Mouse (Mus musculus): ENCODE results near the gene Phlpp2. TPM values are rescaled to one million over a fixed set of nuclear protein-coding genes. Genes with fewer than 3 reads are reported as not detected.
A peak's percentile ranks its signal among the peaks of the same experiment; 100 is the strongest.
"Not testable (repeated sequence)": the region's sequence is repeated elsewhere in the genome, so short reads cannot be mapped to it uniquely, and the experiment has no call there.

Phlpp2 gene
- polyA plus RNA-seq, 1 experiment, result 2.7 TPM

DNA sequence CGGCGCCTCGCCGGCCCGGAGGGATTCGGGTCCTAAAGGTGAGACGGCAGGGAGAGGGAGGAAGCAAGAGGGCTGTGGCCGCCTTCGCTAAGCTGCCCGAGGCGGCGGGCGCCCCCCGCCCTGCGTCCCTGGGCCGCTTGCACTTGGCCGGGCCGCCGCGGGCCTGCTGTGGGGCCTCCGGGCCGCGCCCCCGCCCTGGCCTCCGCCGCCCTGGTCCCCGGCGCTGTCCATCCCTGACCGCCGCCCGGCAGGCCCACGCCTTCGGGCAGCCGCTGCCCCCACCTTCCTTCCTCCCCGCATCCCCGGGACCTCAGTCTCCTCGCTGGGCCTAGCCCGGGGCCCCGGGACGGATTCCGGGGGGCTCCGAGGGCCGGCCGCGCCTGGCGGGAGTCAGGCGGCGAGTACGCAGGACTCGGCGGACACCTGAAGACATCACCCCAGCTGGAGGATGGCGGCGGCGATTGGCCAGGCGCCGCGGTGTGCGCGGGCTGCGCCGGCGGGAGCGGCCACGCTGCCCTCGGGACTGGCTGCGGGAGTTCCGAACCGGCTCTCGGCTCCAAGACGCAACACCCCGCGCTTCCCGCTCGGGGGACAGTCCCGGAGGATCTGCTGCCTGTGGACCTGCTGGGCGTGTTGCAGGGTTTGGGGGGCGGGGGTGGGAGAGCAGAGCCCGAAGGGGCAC, 479 bp downstream of the Phlpp2 start:
- DNase-seq, result peak; percentile 20
- under 1% methylated on average over 73 of the region's 78 CpGs for WGBS

DNA sequence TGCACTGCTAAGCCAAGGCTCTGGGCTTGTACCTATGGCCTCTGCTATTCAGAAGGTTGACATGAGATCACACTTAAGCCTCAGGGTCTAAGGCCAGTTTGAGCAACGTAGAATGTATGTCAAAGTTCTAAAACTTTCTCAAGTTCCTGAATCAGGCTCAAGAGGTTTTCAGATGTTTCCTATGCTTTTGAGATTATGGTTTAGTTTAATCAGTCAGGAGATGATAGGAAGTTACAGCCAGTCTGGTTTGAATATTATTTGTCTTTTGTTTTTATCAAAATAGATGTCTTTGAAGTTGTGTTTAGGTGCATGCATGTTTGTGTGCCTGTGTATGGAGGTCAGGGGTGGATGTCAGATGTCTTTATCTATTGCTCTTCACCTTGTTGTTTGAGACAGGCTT, 2.7 kb downstream of the Phlpp2 start:
- H3K36me3 ChIP-seq (ENCODE audit: control insufficient read depth, insufficient read depth, low read length), result no peaks in the 10 kb centered on the region
- H3K4me1 ChIP-seq (replicated peaks; ENCODE audit: control insufficient read depth, insufficient read depth, low read length), result peaks cover 4% of the 10 kb centered on the region; the same call in 1 of the 2 replicates
- TF ChIP-seq POLR2A (IDR thresholded peaks at IDR 0.05; ENCODE audit: control insufficient read depth, extremely low read depth, insufficient read depth, low read length, poor library complexity) (no peak), CTCF (IDR thresholded peaks at IDR 0.05; ENCODE audit: borderline replicate concordance, control insufficient read depth, extremely low read depth, insufficient read depth, low read length, poor library complexity) (no peak)
- H3K27me3 ChIP-seq (ENCODE audit: control insufficient read depth, insufficient read depth, low read length), result no peaks in the 10 kb centered on the region; the same call in 1 of the 2 replicates
- H3K4me3 ChIP-seq (ENCODE audit: control insufficient read depth, insufficient read depth, low read length), result no peak overlapping the region
- no peak overlapping the region for H3K27ac ChIP-seq (ENCODE audit: control insufficient read depth, insufficient read depth, low read length)
- no peak for DNase-seq
- whole genome bisulfite sequencing, result 82% methylated on average over 1 of the region's 1 CpGs

More for the DNA sequence above, 479 bp downstream of the Phlpp2 start:
- no peaks in the 10 kb centered on the region; the same call in 1 of the 2 replicates for H3K27me3 ChIP-seq (ENCODE audit: control insufficient read depth, insufficient read depth, low read length)
- H3K27ac ChIP-seq (ENCODE audit: control insufficient read depth, insufficient read depth, low read length), result no peak overlapping the region
- TF ChIP-seq CTCF (IDR thresholded peaks at IDR 0.05; ENCODE audit: borderline replicate concordance, control insufficient read depth, extremely low read depth, insufficient read depth, low read length, poor library complexity) (no peak), POLR2A (IDR thresholded peaks at IDR 0.05; ENCODE audit: control insufficient read depth, extremely low read depth, insufficient read depth, low read length, poor library complexity) (no peak)
- no peaks in the 10 kb centered on the region for H3K36me3 ChIP-seq (ENCODE audit: control insufficient read depth, insufficient read depth, low read length)
- peak overlapping the region; percentile 64 for H3K4me3 ChIP-seq (ENCODE audit: control insufficient read depth, insufficient read depth, low read length)
- H3K4me1 ChIP-seq (replicated peaks; ENCODE audit: control insufficient read depth, insufficient read depth, low read length), result peaks cover 4% of the 10 kb centered on the region; the same call in 1 of the 2 replicates

DNA sequence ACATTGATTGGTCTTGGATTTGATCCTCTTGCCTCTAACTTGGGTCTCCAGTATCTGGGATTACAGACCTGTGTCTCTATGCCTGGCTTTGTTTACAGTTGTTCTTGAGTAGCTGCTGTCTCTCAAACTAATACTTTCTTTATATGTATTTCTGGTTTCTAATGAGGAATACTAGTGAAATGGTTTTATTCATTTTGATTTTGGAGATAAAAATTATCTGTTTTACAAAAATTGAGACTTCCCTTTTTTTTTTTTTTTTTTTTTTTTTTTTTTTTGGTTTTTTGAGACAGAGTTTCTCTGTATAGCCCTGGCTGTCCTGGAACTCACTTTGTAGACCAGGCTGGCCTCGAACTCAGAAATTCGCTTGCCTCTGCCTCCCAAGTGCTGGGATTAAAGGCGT, 5.5 kb downstream of the Phlpp2 start:
- not testable (repeated sequence) for H3K27me3 ChIP-seq (ENCODE audit: control insufficient read depth, insufficient read depth, low read length); DNase-seq; H3K4me3 ChIP-seq (ENCODE audit: control insufficient read depth, insufficient read depth, low read length); H3K27ac ChIP-seq (ENCODE audit: control insufficient read depth, insufficient read depth, low read length); H3K36me3 ChIP-seq (ENCODE audit: control insufficient read depth, insufficient read depth, low read length); H3K4me1 ChIP-seq (replicated peaks; ENCODE audit: control insufficient read depth, insufficient read depth, low read length)
- WGBS, result 97% methylated on average over 3 of the region's 3 CpGs

DNA sequence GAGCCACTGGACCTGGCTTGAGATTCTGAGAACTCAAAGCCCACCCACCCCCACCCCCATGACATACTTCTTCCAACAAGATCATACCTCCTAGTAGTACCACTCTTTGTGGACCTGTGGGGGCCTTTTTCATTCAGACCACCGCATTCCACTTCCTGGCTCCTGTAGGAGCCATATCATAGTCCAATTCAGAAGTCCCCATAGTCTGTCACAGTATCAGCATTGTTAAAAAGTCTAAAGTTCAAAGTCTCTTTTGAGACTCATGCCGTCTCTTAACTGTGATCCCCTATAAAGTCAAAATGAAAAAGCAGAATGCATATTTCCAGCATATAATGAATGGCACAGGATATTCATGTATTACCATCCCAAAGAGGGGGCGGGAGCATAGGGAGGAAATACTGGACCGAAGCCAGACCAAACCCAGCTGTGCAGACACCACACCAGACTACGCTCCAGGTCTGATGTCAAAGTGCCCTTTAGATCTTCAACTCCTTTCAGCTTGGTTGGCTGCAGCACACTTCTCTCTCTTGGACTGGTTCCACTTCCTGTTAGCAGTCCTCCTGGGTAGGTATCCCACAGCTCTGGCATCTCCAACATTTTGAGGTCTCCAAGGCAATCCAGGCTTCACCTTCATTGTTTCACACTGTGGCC, 11.8 kb downstream of the Phlpp2 start:
- 81% methylated on average over 5 of the region's 5 CpGs for WGBS

DNA sequence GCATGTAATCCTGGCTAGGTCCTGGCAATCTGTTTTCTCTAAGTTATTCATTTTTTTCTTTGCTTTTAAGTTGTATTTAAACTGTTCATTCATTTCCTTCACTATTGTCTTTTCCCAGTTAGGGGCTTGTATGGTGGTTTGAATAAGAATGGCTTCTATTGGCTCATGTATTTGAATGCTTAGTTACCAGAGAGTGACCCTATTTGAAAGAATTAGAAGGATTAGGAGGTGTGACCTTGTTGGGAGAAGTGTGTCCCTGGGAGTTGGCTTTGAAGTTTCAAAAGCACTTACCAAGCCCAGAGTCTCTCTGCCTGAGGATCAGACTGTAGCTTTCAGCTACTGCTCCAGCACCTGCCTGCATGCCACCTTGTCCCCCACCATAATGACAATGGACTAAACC, 17.0 kb downstream of the Phlpp2 start:
- Histone ChIP-seq H3K27ac (ENCODE audit: control insufficient read depth, insufficient read depth, low read length) (no peak overlapping the region), H3K4me1 (replicated peaks; ENCODE audit: control insufficient read depth, insufficient read depth, low read length) (no peaks in the 10 kb centered on the region), H3K27me3 (ENCODE audit: control insufficient read depth, insufficient read depth, low read length) (no peaks in the 10 kb centered on the region), H3K4me3 (ENCODE audit: control insufficient read depth, insufficient read depth, low read length) (no peak overlapping the region), H3K36me3 (ENCODE audit: control insufficient read depth, insufficient read depth, low read length) (no peaks in the 10 kb centered on the region)
- TF ChIP-seq CTCF (IDR thresholded peaks at IDR 0.05; ENCODE audit: borderline replicate concordance, control insufficient read depth, extremely low read depth, insufficient read depth, low read length, poor library complexity) (no peak), POLR2A (IDR thresholded peaks at IDR 0.05; ENCODE audit: control insufficient read depth, extremely low read depth, insufficient read depth, low read length, poor library complexity) (no peak)
- DNase-seq, result no peak

More for the DNA sequence above, 11.8 kb downstream of the Phlpp2 start:
- no peak for DNase-seq
- Histone ChIP-seq H3K36me3 (ENCODE audit: control insufficient read depth, insufficient read depth, low read length) (no peaks in the 10 kb centered on the region), H3K27ac (ENCODE audit: control insufficient read depth, insufficient read depth, low read length) (no peak overlapping the region), H3K4me1 (replicated peaks; ENCODE audit: control insufficient read depth, insufficient read depth, low read length) (no peaks in the 10 kb centered on the region), H3K4me3 (ENCODE audit: control insufficient read depth, insufficient read depth, low read length) (no peak overlapping the region), H3K27me3 (ENCODE audit: control insufficient read depth, insufficient read depth, low read length) (no peaks in the 10 kb centered on the region)
- no peak for TF ChIP-seq POLR2A (IDR thresholded peaks at IDR 0.05; ENCODE audit: control insufficient read depth, extremely low read depth, insufficient read depth, low read length, poor library complexity)
- TF ChIP-seq CTCF (IDR thresholded peaks at IDR 0.05; ENCODE audit: borderline replicate concordance, control insufficient read depth, extremely low read depth, insufficient read depth, low read length, poor library complexity), result no peak

DNA sequence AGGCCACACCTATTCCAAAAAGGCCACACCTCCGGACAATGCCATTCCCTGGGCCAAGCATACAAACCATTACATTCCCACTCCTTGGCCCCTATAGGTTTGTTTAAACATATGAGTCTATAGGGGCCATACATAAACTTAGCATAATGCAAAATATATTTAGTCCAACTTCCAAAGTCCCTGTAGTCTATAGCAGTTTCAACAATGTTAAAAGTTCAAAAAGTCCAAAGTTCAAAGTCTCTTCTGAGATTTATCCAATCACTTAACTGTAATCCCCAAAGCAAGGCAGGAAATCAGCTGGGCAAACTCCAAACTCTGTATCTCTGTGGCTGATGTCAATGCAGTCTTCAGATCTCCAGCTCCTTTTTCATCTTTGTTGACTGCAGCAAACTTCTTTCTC, 20.9 kb downstream of the Phlpp2 start:
- no peak for DNase-seq
- Histone ChIP-seq H3K27me3 (ENCODE audit: control insufficient read depth, insufficient read depth, low read length) (no peaks in the 10 kb centered on the region), H3K4me1 (replicated peaks; ENCODE audit: control insufficient read depth, insufficient read depth, low read length) (no peaks in the 10 kb centered on the region), H3K4me3 (ENCODE audit: control insufficient read depth, insufficient read depth, low read length) (no peak overlapping the region), H3K36me3 (ENCODE audit: control insufficient read depth, insufficient read depth, low read length) (no peaks in the 10 kb centered on the region), H3K27ac (ENCODE audit: control insufficient read depth, insufficient read depth, low read length) (no peak overlapping the region)
- TF ChIP-seq POLR2A (IDR thresholded peaks at IDR 0.05; ENCODE audit: control insufficient read depth, extremely low read depth, insufficient read depth, low read length, poor library complexity) (no peak), CTCF (IDR thresholded peaks at IDR 0.05; ENCODE audit: borderline replicate concordance, control insufficient read depth, extremely low read depth, insufficient read depth, low read length, poor library complexity) (no peak)
- WGBS, result 98% methylated on average over 1 of the region's 1 CpGs
